Mouse (Mus musculus) spleen, adult 2 months (tissue): ENCODE results near the gene Scp2. TPM values are rescaled to one million over a fixed set of nuclear protein-coding genes. Genes with fewer than 3 reads are reported as not detected.

ENCODE experiments used
- DNase-seq, 2 experiments: peaks; one replicate each; pipeline versions ENCODE4 v3.0.0 to v3.0.0-alpha.2; 2012 to 2021; ENCODE audit warnings: low spot score in 2 of 2, low read depth in 1 of 2
- H3K27ac ChIP-seq: fragments of 200-500 bp; 2 replicates; pipeline ENCODE4 v1.5.1; 2012; ENCODE audit warnings: low read length, inconsistent platforms; ENCODE audit not compliant: insufficient read depth
- H3K27me3 ChIP-seq: fragments of 200-500 bp; 2 replicates; pipeline ENCODE4 v1.6.1; 2012; ENCODE audit warnings: mild to moderate bottlenecking, moderate library complexity, low read length, inconsistent platforms; ENCODE audit not compliant: control insufficient read depth, insufficient read depth
- H3K36me3 ChIP-seq: fragments of 200-500 bp; 2 replicates; pipeline ENCODE4 v1.6.1; 2012; ENCODE audit warnings: mild to moderate bottlenecking, low read length, inconsistent platforms; ENCODE audit not compliant: control insufficient read depth, insufficient read depth
- H3K4me1 ChIP-seq: fragments of 200-500 bp; 2 replicates; pipeline ENCODE4 v1.6.1; 2011; ENCODE audit warnings: inconsistent platforms; ENCODE audit not compliant: control insufficient read depth, insufficient read depth, insufficient read length
- H3K4me3 ChIP-seq: fragments of 200-500 bp; 2 replicates; pipeline ENCODE4 v1.5.1; 2011; ENCODE audit warnings: mild to moderate bottlenecking, inconsistent platforms; ENCODE audit not compliant: insufficient read depth, insufficient read length; ENCODE audit errors: extremely low read depth
- CTCF ChIP-seq: fragments of 200-500 bp; IDR thresholded peaks from 2 replicates; pipeline ENCODE4 v1.5.1; 2011; ENCODE audit warnings: mild to moderate bottlenecking, inconsistent platforms; ENCODE audit not compliant: insufficient read depth, insufficient read length, insufficient replicate concordance; ENCODE audit errors: extremely low read depth
- POLR2A ChIP-seq: fragments of 200-500 bp; IDR thresholded peaks from 2 replicates; pipeline ENCODE4 v1.6.1; 2011; ENCODE audit warnings: low read depth, low read length, inconsistent platforms
- WGBS: fragments of 180-500 bp; shearing (Covaris S2); methylation state at CpG from one replicate; pipeline ENCODE4 v1.1.7; 2018; 5-methylcytosine and 5-hydroxymethylcytosine counted together
- polyA plus RNA-seq: library from polyadenylated mRNA; depleted of rRNA; stranded (reverse); fragments of >200 nt; gene quantifications from 2 replicates; pipeline ENCODE4 v1.2.3, GENCODE M21; 2012

The Scp2 gene
- polyA plus RNA-seq, 1 experiment: 54.0 TPM

DNA sequence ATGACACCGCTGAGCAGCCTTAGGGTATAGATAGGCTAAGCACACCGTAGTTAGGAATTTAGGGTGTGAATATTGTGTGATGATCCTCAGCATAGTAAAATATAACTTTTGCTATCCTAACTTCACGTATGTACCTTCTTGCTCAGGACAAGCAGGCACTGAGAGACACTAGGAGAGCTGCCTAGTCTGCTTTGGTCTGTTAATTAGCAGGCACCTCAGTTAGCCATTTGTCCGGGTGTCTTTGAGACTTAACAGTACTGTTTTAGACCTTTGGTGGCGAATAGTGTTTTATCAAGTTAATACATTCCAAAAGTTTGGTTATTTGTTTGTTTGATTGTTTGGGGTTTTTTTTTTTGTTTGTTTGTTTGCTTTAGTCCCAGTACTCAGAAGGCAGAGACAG lies 17.3 kb downstream of the Scp2 start:
- no peaks in the 10 kb centered on the region for H3K4me1 ChIP-seq
- no peak for DNase-seq
- no peaks in the 10 kb centered on the region for H3K27me3 ChIP-seq
- H3K4me3 ChIP-seq: no peak overlapping the region
- H3K27ac ChIP-seq: no peak overlapping the region
- H3K36me3 ChIP-seq: no peaks in the 10 kb centered on the region
- TF ChIP-seq CTCF (no peak), POLR2A (no peak)
- WGBS: 89% methylated on average over 5 of the region's 5 CpGs

DNA sequence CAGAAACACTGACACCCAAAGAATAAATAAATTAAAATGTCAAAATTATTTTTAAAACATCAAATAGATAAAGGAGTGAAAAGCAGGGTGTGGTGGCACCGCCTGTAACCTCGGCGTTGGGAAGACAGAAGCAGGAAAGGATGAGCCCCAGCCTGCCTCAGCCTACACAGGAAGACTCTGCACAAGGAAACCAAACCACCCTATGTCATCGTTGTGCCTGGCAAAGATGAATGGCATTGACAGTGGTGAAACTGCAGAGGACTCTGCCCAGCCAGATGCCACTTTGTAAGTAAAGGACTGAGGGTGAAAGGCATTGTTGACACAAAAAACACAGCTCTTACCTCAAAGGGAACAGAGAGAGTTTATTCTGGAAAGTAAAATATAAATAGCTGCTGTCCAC lies 18.5 kb downstream of the Scp2 start:
- H3K4me3 ChIP-seq: no peak overlapping the region
- no peaks in the 10 kb centered on the region for H3K36me3 ChIP-seq
- no peak for DNase-seq
- H3K27ac ChIP-seq: no peak overlapping the region
- no peaks in the 10 kb centered on the region for H3K4me1 ChIP-seq
- TF ChIP-seq CTCF (no peak), POLR2A (no peak)
- no peaks in the 10 kb centered on the region for H3K27me3 ChIP-seq
- WGBS: 82% methylated on average over 4 of the region's 4 CpGs

DNA sequence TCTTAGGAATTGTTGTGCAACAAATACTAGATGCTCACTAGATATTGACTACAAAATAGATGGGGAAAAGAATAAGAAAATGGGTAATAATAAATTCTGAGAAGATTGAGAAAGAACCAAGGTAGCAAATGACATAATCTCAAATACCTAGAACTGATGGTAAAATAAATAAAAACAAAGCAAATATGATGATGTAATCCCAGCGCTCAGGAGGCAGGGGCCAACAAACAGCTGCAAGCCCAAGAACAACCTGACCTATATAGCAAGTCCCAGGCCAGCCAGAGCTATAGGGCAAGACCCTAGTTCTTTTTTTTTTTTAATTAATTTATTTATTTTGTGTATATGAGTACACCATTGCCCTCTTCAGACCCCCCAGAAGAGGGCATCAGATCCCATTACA lies 20.7 kb downstream of the Scp2 start:
- H3K27ac ChIP-seq: no peak overlapping the region
- no peaks in the 10 kb centered on the region for H3K36me3 ChIP-seq
- WGBS: 97% methylated on average over 1 of the region's 1 CpGs
- H3K4me1 ChIP-seq: no peaks in the 10 kb centered on the region
- H3K27me3 ChIP-seq: no peaks in the 10 kb centered on the region
- H3K4me3 ChIP-seq: no peak overlapping the region
- TF ChIP-seq CTCF: no peak
- TF ChIP-seq POLR2A: no peak
- no peak for DNase-seq

DNA sequence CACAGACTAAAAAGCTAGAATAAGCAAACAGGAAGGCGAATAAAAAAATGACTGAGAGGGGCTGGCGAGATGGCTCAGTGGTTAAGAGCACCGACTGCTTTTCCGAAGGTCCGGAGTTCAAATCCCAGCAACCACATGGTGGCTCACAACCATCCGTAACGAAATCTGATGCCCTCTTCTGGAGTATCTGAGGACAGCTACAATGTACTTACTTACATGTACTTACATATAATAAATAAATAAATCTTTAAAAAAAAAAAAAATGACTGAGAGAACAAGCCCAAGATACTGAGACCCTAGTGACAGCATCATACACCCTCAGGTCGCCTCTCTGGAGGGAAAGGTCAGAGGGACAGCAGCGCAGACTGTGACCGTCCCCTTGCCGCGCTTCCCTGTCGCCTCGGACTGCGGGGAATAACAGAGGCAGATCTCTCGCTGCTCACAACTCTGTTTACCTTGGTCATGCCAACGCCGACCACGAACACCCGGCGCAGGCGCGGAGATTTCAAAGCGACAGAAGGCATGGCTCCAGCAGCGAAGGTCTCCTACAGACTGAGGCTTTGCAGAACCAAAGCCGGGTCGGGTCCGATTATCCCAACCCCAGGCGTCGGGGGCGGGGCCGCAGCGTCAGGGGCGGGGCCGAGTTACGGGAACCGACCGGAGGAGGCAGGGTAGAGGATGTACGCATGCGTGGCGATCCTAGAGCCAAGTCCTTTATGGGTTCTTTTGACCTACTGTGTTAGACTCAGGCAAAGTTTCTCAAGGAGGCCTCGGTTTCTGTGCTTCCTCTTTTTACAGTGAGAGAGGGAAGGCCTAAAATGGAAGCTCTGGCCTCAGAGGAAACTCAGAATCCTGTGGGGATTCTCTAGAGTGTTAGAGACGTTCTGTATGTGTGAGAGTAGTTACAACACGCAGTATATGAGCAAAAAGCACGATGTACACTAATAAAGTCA lies 26.6 kb downstream of the Scp2 start:
- TF ChIP-seq CTCF (no peak), POLR2A (no peak)
- peak; percentile 77 to 92 for DNase-seq
- H3K36me3 ChIP-seq: no peaks in the 10 kb centered on the region
- peak overlapping the region; percentile 48 for H3K27ac ChIP-seq
- 10% methylated on average over 45 of the region's 45 CpGs for WGBS
- peaks cover 3% of the 10 kb centered on the region; the same call in 1 of the 2 replicates for H3K4me1 ChIP-seq
- no peaks in the 10 kb centered on the region for H3K27me3 ChIP-seq
- peak overlapping the region; percentile 64 for H3K4me3 ChIP-seq

DNA sequence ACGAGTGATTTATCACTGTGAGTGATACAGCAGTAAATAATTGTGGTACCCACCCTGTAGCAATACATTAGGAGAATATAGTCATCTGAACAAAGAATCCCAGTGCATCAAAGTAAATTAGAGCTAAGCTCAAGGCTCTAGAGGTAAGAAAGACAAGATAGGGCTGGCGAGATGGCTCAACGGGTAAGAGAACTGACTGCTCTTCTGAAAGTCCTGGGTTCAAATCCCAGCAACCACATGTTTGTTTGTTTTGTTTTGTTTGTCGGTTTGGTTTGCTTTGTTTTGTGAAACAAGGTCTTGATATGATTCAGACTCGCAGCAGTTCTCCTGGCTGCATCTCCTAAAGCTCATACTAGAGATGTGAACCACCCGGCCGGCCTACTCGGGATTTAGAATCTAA lies 27.3 kb downstream of the Scp2 start:
- TF ChIP-seq POLR2A (no peak), CTCF (no peak)
- DNase-seq: peak in 1 of 2 experiments; percentile 5
- no peak overlapping the region for H3K27ac ChIP-seq
- WGBS: 91% methylated on average over 8 of the region's 8 CpGs
- H3K36me3 ChIP-seq: no peaks in the 10 kb centered on the region
- no peak overlapping the region; the same call in 1 of the 2 replicates for H3K4me3 ChIP-seq
- no peaks in the 10 kb centered on the region for H3K27me3 ChIP-seq
- peaks cover 3% of the 10 kb centered on the region; the same call in 1 of the 2 replicates for H3K4me1 ChIP-seq

DNA sequence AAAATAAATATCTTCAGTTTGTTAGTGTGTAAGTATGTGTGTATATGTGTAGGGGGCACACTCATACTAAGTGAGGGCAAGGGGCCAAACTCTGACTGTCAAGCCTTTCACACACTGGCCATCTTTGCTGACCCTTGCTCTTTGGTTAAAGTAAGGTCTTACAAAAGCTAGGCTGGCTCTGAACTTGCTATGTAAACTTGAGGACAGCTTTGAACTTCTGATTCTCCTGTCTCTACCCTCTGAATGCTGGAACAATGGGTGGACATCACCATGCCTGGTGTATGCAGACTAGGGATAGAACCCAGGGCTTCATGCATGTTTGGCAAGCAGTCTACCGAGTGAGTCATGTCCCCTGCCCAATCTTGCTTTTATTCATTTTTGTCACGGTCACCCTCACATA lies 28.3 kb downstream of the Scp2 start:
- WGBS: 88% methylated on average over 2 of the region's 2 CpGs

DNA sequence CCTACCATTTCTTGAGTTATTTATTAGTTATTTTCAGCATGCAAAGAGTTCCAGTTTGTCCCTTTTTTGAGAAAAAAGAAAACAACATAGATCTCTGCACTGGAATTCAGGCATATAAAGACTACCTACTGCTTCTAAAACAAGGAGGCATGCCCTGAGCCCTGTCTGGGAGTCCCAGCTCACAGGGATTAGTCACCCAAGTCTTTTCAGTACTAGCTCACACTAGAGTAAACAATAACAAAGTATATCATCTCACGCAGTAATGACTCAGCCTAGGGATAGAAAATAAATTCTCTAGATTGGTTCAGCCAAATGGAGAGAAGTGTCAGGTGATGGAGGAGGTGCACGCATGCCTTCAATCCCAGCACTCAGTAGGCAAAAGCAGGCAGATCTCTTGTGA lies 34.1 kb downstream of the Scp2 start:
- Histone ChIP-seq H3K27ac (no peak overlapping the region), H3K4me1 (no peaks in the 10 kb centered on the region), H3K36me3 (peaks cover 5% of the 10 kb centered on the region), H3K4me3 (no peak overlapping the region), H3K27me3 (no peaks in the 10 kb centered on the region)
- no peak for DNase-seq
- TF ChIP-seq CTCF (no peak), POLR2A (no peak)
- WGBS: 92% methylated on average over 2 of the region's 2 CpGs

More for the DNA sequence above, 28.3 kb downstream of the Scp2 start:
- DNase-seq: no peak
- TF ChIP-seq CTCF (no peak), POLR2A (no peak)
- Histone ChIP-seq H3K27me3 (no peaks in the 10 kb centered on the region), H3K36me3 (peaks cover 3% of the 10 kb centered on the region; the same call in 1 of the 2 replicates), H3K4me3 (no peak overlapping the region), H3K4me1 (peaks cover 3% of the 10 kb centered on the region; the same call in 1 of the 2 replicates), H3K27ac (no peak overlapping the region)
